Mouse (Mus musculus) spleen, adult 2 months (tissue): Measurements from ENCODE around the gene Sorbs2. TPM values are rescaled to one million over a fixed set of nuclear protein-coding genes. Genes with fewer than 3 reads are reported as not detected.

ENCODE experiments used
- DNase-seq, 2 experiments: peaks; one replicate each; pipeline versions ENCODE4 v3.0.0 to v3.0.0-alpha.2; 2012 to 2021; ENCODE audit warnings: low spot score in 2 of 2, low read depth in 1 of 2
- H3K27ac ChIP-seq: fragments of 200-500 bp; 2 replicates; pipeline ENCODE4 v1.5.1; 2012; ENCODE audit warnings: low read length, inconsistent platforms; ENCODE audit not compliant: insufficient read depth
- H3K27me3 ChIP-seq: fragments of 200-500 bp; 2 replicates; pipeline ENCODE4 v1.6.1; 2012; ENCODE audit warnings: mild to moderate bottlenecking, moderate library complexity, low read length, inconsistent platforms; ENCODE audit not compliant: control insufficient read depth, insufficient read depth
- H3K36me3 ChIP-seq: fragments of 200-500 bp; 2 replicates; pipeline ENCODE4 v1.6.1; 2012; ENCODE audit warnings: mild to moderate bottlenecking, low read length, inconsistent platforms; ENCODE audit not compliant: control insufficient read depth, insufficient read depth
- H3K4me1 ChIP-seq: fragments of 200-500 bp; 2 replicates; pipeline ENCODE4 v1.6.1; 2011; ENCODE audit warnings: inconsistent platforms; ENCODE audit not compliant: control insufficient read depth, insufficient read depth, insufficient read length
- H3K4me3 ChIP-seq: fragments of 200-500 bp; 2 replicates; pipeline ENCODE4 v1.5.1; 2011; ENCODE audit warnings: mild to moderate bottlenecking, inconsistent platforms; ENCODE audit not compliant: insufficient read depth, insufficient read length; ENCODE audit errors: extremely low read depth
- CTCF ChIP-seq: fragments of 200-500 bp; IDR thresholded peaks from 2 replicates; pipeline ENCODE4 v1.5.1; 2011; ENCODE audit warnings: mild to moderate bottlenecking, inconsistent platforms; ENCODE audit not compliant: insufficient read depth, insufficient read length, insufficient replicate concordance; ENCODE audit errors: extremely low read depth
- POLR2A ChIP-seq: fragments of 200-500 bp; IDR thresholded peaks from 2 replicates; pipeline ENCODE4 v1.6.1; 2011; ENCODE audit warnings: low read depth, low read length, inconsistent platforms
- WGBS: fragments of 180-500 bp; shearing (Covaris S2); methylation state at CpG from one replicate; pipeline ENCODE4 v1.1.7; 2018; 5-methylcytosine and 5-hydroxymethylcytosine counted together
- polyA plus RNA-seq: library from polyadenylated mRNA; depleted of rRNA; stranded (reverse); fragments of >200 nt; gene quantifications from 2 replicates; pipeline ENCODE4 v1.2.3, GENCODE M21; 2012; rRNA removed

The Sorbs2 gene
- polyA plus RNA-seq, 1 experiment: 25.4 TPM

GRCm38 (mm10) chr8:45876397-45876796 lies 368.8 kb downstream of the Sorbs2 start:
- Histone ChIP-seq H3K27ac (no peak overlapping the region), H3K27me3 (no peaks in the 10 kb centered on the region), H3K36me3 (no peaks in the 10 kb centered on the region), H3K4me1 (no peaks in the 10 kb centered on the region), H3K4me3 (no peak overlapping the region)
- WGBS: 85% methylated on average over 5 of the region's 5 CpGs
- TF ChIP-seq CTCF (no peak), POLR2A (no peak)
- no peak for DNase-seq

Other genes with a start within 250 kb of the Sorbs2 start
- not detected in 2 replicates for gene F11, start 245.8 kb upstream of the Sorbs2 start, polyA plus RNA-seq
- 0.02 TPM in 2 replicates for gene Klkb1, start 212.9 kb upstream of the Sorbs2 start, polyA plus RNA-seq
- not detected in 2 replicates for gene Gm45753, start 199.3 kb upstream of the Sorbs2 start, polyA plus RNA-seq
- gene Cyp4v3, start 174.6 kb upstream of the Sorbs2 start, polyA plus RNA-seq: 2.0 and 2.1 TPM in 2 replicates
- 2.1 and 2.3 TPM in 2 replicates for gene Fam149a, start 125.5 kb upstream of the Sorbs2 start, polyA plus RNA-seq
- gene Tlr3, start 96.7 kb upstream of the Sorbs2 start, polyA plus RNA-seq: 2.1 and 2.2 TPM in 2 replicates